Mouse (Mus musculus): ENCODE measurements around the gene Parp8.

DNA sequence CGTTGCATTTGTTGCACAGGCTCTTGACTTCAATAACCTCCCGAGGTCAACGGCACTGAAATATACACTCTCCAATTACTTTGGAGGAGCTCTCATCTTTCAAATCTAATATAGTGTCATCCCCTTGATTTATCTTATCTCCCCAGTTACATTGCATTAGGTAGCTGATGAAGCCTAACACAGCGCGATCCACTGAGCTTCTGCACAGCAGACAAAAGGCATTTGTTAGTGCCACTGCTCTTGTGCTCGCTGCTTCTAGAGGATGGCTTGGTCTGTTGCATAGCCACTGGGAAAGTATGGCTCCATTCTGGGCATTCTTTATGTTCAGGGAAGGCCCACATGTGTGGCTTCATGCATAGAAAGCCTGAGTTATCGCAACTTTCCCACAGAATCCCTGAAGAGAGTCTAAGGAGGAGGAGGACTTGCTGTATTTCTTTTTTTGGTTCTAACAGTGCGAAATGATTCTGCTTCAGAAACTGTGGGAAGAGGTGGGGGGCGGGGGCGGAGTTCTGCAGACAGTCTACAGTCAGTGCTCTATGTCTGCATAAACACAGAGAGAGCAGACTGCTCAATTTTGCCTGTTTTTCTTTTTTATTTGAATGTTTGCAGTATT is 145.7 kb downstream of the Parp8 start:
- TF ChIP-seq GATA1 (IDR thresholded peaks at IDR 0.05; ENCODE audit: borderline replicate concordance, low read length): no peak
- TF ChIP-seq CTCF (IDR thresholded peaks at IDR 0.05; ENCODE audit: low read depth, low read length): no peak
